Mouse (Mus musculus): ENCODE data around the gene Agbl4.

GRCm38 (mm10) chr4:111519267-111519666, 1121.8 kb downstream of the Agbl4 start:
- TF ChIP-seq ZC3H11A (IDR thresholded peaks at IDR 0.05; ENCODE audit: borderline replicate concordance, low read depth, low read length) (no peak), ZNF384 (IDR thresholded peaks at IDR 0.05; ENCODE audit: low read depth, low read length) (no peak), CHD2 (IDR thresholded peaks at IDR 0.05; ENCODE audit: low read depth, low read length) (no peak)

Data from ES-E14 (cell line).